Mouse (Mus musculus): ENCODE results near the gene Pacs2.

- TF ChIP-seq GATA1 (IDR thresholded peaks at IDR 0.05; ENCODE audit: borderline replicate concordance, low read length): no peak
- TF ChIP-seq FLI1 (IDR thresholded peaks at IDR 0.05; ENCODE audit: low read length): no peak
These were observed 15.7 kb downstream of the Pacs2 start for GRCm38 (mm10) chr12:113030046-113030445.
